Mouse (Mus musculus): ENCODE measurements at regions not wholly inside any gene's neighbourhood (a gene's known extent, or its start where the extent isn't known, plus 50 kb on each side); places are given as distances from the start of the nearest gene placed in this dataset.

DNA sequence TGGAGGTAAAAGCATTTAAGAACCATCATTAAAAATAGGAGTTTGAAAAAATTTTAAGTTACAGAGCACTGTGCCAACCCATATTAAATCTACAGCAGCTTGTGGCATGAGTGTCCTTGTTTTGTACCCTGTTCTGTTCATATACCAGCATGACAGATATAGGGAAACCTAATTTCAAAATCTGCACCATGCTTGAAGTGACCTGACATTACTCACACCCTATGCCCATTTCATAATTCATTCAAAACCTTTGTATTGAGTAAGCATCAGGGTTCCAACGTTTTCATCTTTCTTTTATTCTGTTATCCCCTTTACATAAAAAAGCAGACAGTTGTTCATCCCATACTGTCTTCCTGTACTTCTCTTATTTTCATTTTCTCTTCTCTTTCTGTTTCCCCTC is 61.8 kb downstream of the Zbtb18 start:
- TF ChIP-seq RCOR1 (conservative IDR thresholded peaks at IDR 0.05; ENCODE audit: low read depth, low read length) (no peak), CHD2 (IDR thresholded peaks at IDR 0.05; ENCODE audit: low read length) (no peak), EP300 (IDR thresholded peaks at IDR 0.05; ENCODE audit: low read length) (no peak), CTCF (conservative IDR thresholded peaks at IDR 0.05 in 1 of 2, IDR thresholded peaks at IDR 0.05 in 1 of 2; ENCODE audit: low read depth in 2 of 2, low read length in 2 of 2) (no peak), POLR2A (IDR thresholded peaks at IDR 0.05; ENCODE audit: low read depth, low read length) (no peak), USF1 (IDR thresholded peaks at IDR 0.05; ENCODE audit: low read depth, low read length) (no peak), TBP (conservative IDR thresholded peaks at IDR 0.05; ENCODE audit: low read depth, low read length) (no peak)

All from CH12.LX (cell line).